Mouse (Mus musculus) hindbrain, embryonic 13.5 days (tissue): ENCODE data around the gene Ydjc. TPM values are rescaled to one million over a fixed set of nuclear protein-coding genes. Genes with fewer than 3 reads are reported as not detected.

ENCODE experiments used
- ATAC-seq: fragments of 200-750 bp; cut with Nextera tagmentation; 2 replicates; pipeline ENCODE4 v1.8.0; 2017; ENCODE audit warnings: moderate TSS enrichment; ENCODE audit not compliant: low FRiP score
- H3K27ac ChIP-seq: fragments of 300-500 bp; sonication (generic); 2 replicates; pipeline ENCODE4 v1.5.1; 2015; ENCODE audit warnings: inconsistent platforms, mild to moderate bottlenecking, moderate library complexity
- H3K27me3 ChIP-seq: fragments of 300-500 bp; sonication (generic); 2 replicates; pipeline ENCODE4 v1.6.1; 2015; ENCODE audit warnings: mild to moderate bottlenecking, inconsistent platforms
- H3K36me3 ChIP-seq: fragments of 300-500 bp; sonication (generic); 2 replicates; pipeline ENCODE4 v1.6.1; 2015; ENCODE audit warnings: mild to moderate bottlenecking, inconsistent platforms
- H3K4me1 ChIP-seq: fragments of 300-500 bp; sonication (generic); replicated peaks from 2 replicates; pipeline ENCODE4 v1.6.1; 2015; ENCODE audit warnings: inconsistent platforms
- H3K4me2 ChIP-seq: fragments of 300-500 bp; sonication (generic); 2 replicates; pipeline ENCODE4 v1.6.1; 2015; ENCODE audit warnings: inconsistent platforms, mild to moderate bottlenecking, moderate library complexity
- H3K4me3 ChIP-seq: fragments of 300-500 bp; sonication (generic); 2 replicates; pipeline ENCODE4 v1.5.1; 2015; ENCODE audit warnings: mild to moderate bottlenecking, inconsistent platforms
- H3K9ac ChIP-seq: fragments of 300-500 bp; sonication (generic); 2 replicates; pipeline ENCODE4 v1.6.1; 2015; ENCODE audit warnings: mild to moderate bottlenecking, inconsistent platforms
- H3K9me3 ChIP-seq: fragments of 300-500 bp; sonication (generic); 2 replicates; pipeline ENCODE4 v1.6.1; 2016; ENCODE audit warnings: inconsistent platforms
- WGBS: fragments of 180-500 bp; shearing (Covaris S2); methylation state at CpG from one replicate; pipeline ENCODE4 v1.1.7; 2015; 5-methylcytosine and 5-hydroxymethylcytosine counted together
- polyA plus RNA-seq: library from polyadenylated mRNA; unstranded; fragments of >200 nt; fragmentation: Nextera tagmentation; extraction: Ambion mirVana; gene quantifications from 2 replicates; pipeline ENCODE4 v1.2.1, GENCODE M21; 2015

Ydjc gene
- polyA plus RNA-seq, 1 experiment from 2014 or later = 32.9 TPM

DNA sequence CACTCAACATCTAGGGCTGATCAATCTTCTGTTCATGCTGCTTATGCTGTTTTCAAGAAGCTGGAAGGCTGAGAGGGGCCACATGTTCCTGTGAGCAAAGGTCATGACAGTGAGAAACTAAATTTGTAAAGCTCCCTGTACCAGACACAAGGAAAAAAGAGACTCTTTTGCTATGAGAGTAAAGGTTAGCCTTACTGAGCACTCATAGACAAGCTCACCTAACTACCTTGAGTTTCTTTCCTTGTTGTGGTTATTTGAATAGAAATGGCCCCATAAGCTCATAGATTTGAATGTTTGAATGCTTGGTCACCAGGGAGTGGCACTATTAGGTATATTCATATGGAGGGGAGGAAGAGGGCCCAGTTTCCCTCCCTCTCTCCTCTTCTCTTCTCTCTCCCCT lies 22.8 kb downstream of the Ydjc start:
- H3K4me2 ChIP-seq = no peak overlapping the region
- H3K27me3 ChIP-seq = no peaks in the 10 kb centered on the region
- no peaks in the 10 kb centered on the region for H3K4me1 ChIP-seq
- H3K36me3 ChIP-seq = peaks cover 34% of the 10 kb centered on the region
- H3K27ac ChIP-seq = no peak overlapping the region
- no peaks in the 10 kb centered on the region for H3K9me3 ChIP-seq
- H3K4me3 ChIP-seq = no peak overlapping the region
- H3K9ac ChIP-seq = no peak overlapping the region
- no peak for ATAC-seq

DNA sequence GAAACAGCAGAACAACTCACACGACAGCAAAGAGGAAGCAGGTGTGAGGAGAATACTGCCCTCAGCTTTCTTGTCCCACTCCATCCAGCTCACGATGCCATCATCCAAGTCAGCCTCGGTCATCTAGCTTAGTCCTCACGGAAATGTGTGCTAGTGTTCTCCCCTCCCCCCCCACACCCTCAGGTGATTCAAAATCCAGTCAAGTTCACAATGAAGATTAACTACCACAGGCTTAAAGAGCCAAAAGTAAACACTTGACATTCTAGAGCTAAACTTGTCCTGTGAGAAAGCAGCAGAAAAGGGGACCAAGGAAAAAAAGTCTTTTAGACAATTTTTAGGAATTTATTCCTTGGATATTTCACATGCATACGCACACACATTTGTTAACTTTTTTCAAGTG lies 23.6 kb downstream of the Ydjc start:
- Histone ChIP-seq H3K4me3 (no peak overlapping the region), H3K9me3 (no peaks in the 10 kb centered on the region), H3K4me2 (no peak overlapping the region), H3K36me3 (peaks cover 40% of the 10 kb centered on the region), H3K27ac (no peak overlapping the region), H3K4me1 (no peaks in the 10 kb centered on the region), H3K9ac (no peak overlapping the region), H3K27me3 (no peaks in the 10 kb centered on the region)
- ATAC-seq = no peak
- WGBS = 89% methylated on average over 5 of the region's 5 CpGs

DNA sequence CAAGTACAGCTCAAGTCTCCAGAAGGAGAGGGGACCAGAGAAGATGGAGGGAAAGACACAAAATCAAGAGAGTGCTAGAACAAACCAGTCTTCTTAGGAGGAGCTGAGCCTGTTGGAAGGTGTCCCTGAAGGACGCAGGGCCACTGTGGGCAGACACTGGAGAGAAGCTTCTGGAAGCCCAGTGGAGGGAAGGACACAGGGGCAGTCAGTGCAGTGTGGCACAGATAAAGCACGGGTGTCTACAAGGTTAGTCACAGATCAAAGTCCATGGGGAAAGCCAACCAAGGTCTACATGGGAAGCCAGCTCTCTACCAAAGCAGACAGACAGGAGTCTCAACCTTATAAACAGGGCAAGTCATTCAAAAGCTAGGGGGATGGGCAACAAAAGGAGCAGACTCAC lies 31.3 kb downstream of the Ydjc start:
- no peak overlapping the region for H3K4me2 ChIP-seq
- WGBS = 89% methylated on average over 2 of the region's 2 CpGs
- ATAC-seq = no peak
- H3K9ac ChIP-seq = no peak overlapping the region
- H3K27ac ChIP-seq = no peak overlapping the region
- no peaks in the 10 kb centered on the region for H3K4me1 ChIP-seq
- H3K36me3 ChIP-seq = peaks cover 29% of the 10 kb centered on the region
- no peaks in the 10 kb centered on the region for H3K27me3 ChIP-seq
- no peak overlapping the region for H3K4me3 ChIP-seq
- no peaks in the 10 kb centered on the region for H3K9me3 ChIP-seq

DNA sequence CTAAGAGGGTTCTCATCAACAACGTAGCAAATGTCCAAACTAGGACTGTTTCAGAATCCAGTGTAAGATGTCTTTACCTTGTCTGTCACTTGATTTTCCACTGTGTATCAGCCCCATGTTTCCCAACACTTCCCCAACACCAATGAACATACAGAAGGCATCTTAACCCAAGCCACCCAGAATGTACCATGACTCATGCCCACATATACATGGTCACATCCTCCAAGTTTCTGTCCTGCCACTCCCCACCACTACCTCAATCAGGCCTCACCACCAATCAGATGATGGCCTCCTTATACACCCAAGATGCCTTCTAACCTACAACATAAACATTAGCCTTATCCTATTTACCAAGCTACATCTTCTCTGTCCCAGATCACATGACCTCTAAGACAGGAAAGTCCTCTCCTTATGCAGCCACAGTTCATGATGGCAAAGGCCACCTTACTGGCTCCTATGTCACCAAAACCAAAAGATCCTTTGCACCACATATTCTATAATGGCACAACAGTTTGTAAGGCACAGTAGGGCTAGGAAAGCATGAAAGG lies 33.3 kb downstream of the Ydjc start:
- Histone ChIP-seq H3K27me3 (no peaks in the 10 kb centered on the region), H3K36me3 (peaks cover 20% of the 10 kb centered on the region), H3K9ac (no peak overlapping the region), H3K4me3 (no peak overlapping the region), H3K4me2 (no peak overlapping the region), H3K9me3 (no peaks in the 10 kb centered on the region), H3K4me1 (no peaks in the 10 kb centered on the region), H3K27ac (no peak overlapping the region)
- no peak for ATAC-seq
- 97% methylated on average over 1 of the region's 1 CpGs for WGBS

DNA sequence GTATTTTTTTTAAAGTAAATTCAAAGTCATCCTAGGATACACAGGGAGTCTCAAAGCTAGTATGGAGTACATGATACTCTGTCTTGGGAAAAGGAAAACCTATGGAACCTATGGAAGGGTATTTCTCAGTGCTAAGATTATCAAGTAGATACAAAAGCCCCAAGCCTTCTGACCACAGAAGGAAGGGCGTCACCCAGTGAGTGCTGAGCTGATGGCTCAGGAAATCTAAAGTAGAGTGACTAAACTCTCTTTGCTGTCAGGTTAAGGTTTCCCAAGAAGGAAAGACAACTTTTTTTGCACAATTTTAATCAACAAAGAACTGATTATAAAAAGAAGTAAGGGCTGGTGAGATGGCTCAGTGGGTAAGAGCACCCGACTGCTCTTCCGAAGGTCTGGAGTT lies 35.3 kb downstream of the Ydjc start:
- H3K9me3 ChIP-seq = no peaks in the 10 kb centered on the region
- no peak overlapping the region for H3K4me2 ChIP-seq
- ATAC-seq = no peak
- no peaks in the 10 kb centered on the region for H3K4me1 ChIP-seq
- 96% methylated on average over 3 of the region's 3 CpGs for WGBS
- H3K36me3 ChIP-seq = peaks cover 12% of the 10 kb centered on the region
- no peak overlapping the region for H3K27ac ChIP-seq
- H3K27me3 ChIP-seq = no peaks in the 10 kb centered on the region
- no peak overlapping the region for H3K4me3 ChIP-seq
- no peak overlapping the region for H3K9ac ChIP-seq

DNA sequence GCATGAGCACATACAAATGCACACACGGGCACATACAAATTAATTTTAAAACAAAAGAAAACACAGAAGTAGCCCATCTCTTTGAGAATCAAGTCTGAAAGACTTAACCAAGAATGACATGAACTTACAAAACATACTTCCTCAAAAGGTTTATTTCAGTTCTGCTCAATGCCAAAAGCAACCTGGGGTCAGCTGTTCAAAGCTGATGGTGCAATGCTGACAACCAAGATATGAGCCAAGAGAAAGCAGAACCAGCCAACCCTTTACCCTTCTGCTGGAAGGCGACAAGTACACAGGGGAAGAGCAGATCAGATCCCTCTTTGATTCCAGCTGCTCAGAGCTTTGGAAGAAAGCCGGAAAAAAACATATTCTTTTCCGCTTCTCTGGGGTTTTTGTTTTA lies 37.0 kb downstream of the Ydjc start:
- Histone ChIP-seq H3K9me3 (no peaks in the 10 kb centered on the region), H3K36me3 (peaks cover 9% of the 10 kb centered on the region), H3K4me1 (no peaks in the 10 kb centered on the region), H3K9ac (no peak overlapping the region), H3K27me3 (no peaks in the 10 kb centered on the region), H3K27ac (no peak overlapping the region), H3K4me3 (no peak overlapping the region), H3K4me2 (no peak overlapping the region)
- ATAC-seq = no peak
- 95% methylated on average over 4 of the region's 4 CpGs for WGBS

DNA sequence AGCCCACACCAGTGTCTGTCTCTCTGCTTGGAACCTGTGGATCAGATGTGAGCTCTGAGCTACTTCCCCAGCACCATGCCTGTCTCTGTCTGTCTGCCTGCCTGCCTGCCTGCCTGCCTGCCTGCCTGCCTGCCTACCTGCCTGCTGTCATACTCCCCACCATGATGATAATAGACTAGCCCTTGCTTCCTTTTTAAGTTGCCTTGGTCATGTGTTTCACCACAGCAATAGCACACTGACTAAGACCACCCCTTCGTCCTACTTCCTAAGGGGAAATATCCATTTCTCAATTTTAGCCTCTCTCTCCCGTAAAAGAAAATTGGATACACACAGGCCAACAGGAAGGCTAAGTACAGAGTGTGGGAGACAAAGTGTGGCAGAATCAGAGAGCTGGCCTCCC lies 37.7 kb downstream of the Ydjc start:
- 87% methylated on average over 2 of the region's 2 CpGs for WGBS
- peaks cover 13% of the 10 kb centered on the region for H3K36me3 ChIP-seq
- no peaks in the 10 kb centered on the region for H3K27me3 ChIP-seq
- H3K9ac ChIP-seq = no peak overlapping the region
- no peaks in the 10 kb centered on the region for H3K4me1 ChIP-seq
- no peak overlapping the region for H3K27ac ChIP-seq
- no peak overlapping the region for H3K4me3 ChIP-seq
- no peak overlapping the region for H3K4me2 ChIP-seq
- ATAC-seq = no peak
- no peaks in the 10 kb centered on the region for H3K9me3 ChIP-seq

DNA sequence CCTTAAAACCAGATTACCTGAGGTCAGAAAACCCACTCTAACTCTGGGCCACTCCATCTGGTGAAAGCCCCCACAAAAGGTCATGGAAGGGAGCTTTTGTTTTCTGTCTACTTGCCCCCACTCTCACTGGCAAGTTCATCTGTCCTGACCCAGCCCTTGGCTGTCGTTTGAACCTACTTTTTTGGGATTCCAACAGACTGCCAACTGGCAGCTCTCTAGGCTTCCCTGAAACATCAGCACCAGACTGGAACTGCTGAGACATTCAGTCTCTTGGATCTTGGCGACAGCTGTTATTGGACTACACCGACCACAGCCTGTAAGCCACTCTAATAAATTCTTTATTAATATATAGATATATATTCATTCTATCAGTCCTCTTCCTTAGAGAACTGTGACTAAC lies 38.6 kb downstream of the Ydjc start:
- ATAC-seq = no peak
- peaks cover 13% of the 10 kb centered on the region for H3K36me3 ChIP-seq
- no peak overlapping the region for H3K9ac ChIP-seq
- H3K4me2 ChIP-seq = no peak overlapping the region
- H3K27me3 ChIP-seq = no peaks in the 10 kb centered on the region
- H3K27ac ChIP-seq = no peak overlapping the region
- WGBS = 89% methylated on average over 3 of the region's 3 CpGs
- no peak overlapping the region for H3K4me3 ChIP-seq
- H3K4me1 ChIP-seq = no peaks in the 10 kb centered on the region
- no peaks in the 10 kb centered on the region for H3K9me3 ChIP-seq

DNA sequence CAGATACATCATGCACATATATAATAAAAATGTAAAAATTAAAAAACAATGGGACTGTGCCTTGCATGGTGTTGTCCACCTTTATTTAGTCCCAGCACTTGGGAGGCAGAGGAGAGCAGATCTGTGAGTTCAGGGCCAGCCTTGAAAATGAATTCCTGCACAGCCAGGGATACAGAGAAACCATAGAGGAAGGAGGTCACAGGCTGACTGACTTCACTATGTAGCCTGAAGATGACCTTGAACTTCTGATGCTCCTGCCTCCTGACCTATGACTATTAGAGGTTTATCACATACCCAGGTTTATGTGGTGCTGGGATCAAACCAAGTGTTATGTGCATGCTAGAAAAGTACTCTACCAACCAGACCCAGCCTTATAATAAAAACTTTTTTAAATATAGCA lies 41.1 kb downstream of the Ydjc start:
- Histone ChIP-seq H3K9me3 (no peaks in the 10 kb centered on the region), H3K27me3 (no peaks in the 10 kb centered on the region), H3K9ac (no peak overlapping the region), H3K4me2 (no peak overlapping the region), H3K27ac (no peak overlapping the region), H3K4me3 (no peak overlapping the region), H3K36me3 (peaks cover 13% of the 10 kb centered on the region), H3K4me1 (no peaks in the 10 kb centered on the region)
- ATAC-seq = no peak

DNA sequence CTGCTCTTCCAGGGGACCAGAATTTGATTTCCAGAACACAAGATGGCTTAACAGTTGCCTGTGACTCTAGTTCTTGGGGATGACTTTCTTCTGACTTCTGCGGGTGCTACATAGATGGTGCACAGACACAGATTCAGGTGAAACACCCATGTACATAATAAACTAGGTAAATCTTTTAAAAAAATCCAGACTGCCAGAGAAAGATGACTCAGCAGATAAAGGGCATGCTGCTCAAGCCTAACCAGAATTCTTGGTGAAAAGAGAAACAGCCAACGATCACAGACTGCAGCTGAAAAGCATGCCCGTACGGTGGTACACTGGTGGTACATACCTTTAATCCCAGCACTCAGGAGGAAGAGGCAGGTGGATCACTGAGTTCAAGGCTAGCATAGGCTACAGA lies 49.4 kb downstream of the Ydjc start:
- no peak overlapping the region for H3K9ac ChIP-seq
- no peaks in the 10 kb centered on the region for H3K9me3 ChIP-seq
- H3K4me2 ChIP-seq = no peak overlapping the region
- H3K27me3 ChIP-seq = no peaks in the 10 kb centered on the region
- H3K4me1 ChIP-seq = peaks cover 2% of the 10 kb centered on the region; the same call in 1 of the 2 replicates
- no peaks in the 10 kb centered on the region; the same call in 1 of the 2 replicates for H3K36me3 ChIP-seq
- 95% methylated on average over 4 of the region's 4 CpGs for WGBS
- H3K4me3 ChIP-seq = no peak overlapping the region
- ATAC-seq = no peak
- no peak overlapping the region for H3K27ac ChIP-seq

DNA sequence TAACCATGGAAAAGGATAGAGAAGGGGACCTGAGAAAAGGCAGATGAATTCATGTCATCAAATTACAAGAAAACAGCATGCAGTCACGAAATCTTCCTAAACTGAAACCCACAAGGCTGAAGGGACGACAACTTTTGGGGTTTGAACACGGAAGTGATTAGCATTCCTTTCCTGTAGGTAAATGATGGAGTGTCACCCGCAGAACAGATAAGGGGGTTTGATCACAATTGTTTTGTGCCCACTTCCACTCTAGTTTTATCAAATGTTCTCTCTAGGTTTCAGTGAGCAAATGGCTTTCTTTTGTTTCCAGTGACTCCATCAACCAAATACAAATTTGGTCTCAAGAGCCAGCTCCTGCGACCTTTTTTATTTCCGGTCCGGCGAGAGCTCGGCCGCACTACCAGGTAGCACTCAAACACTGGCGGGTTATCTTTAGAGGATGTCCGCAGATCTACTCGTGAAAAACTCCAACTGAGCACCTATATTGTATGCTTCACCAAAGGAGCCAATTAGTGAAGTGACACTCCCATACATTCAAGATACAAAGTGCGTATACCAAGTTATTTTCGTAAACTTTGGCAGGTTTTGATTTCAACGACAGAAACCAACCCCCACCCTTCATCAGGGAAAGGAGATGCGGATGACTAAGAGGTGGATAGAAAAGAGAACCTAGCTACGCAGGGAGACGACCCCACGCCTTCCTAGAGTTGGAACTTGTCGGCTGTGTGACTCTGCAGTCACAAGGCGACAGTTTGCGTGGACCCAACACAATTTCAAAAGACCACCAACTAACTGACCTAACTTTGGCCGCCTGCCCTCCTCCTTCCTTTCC lies 55.9 kb downstream of the Ydjc start:
- H3K4me3 ChIP-seq = peak overlapping the region; percentile 100
- no peaks in the 10 kb centered on the region for H3K9me3 ChIP-seq
- H3K36me3 ChIP-seq = no peaks in the 10 kb centered on the region
- 8% methylated on average over 24 of the region's 24 CpGs for WGBS
- peak overlapping the region; percentile 99 for H3K9ac ChIP-seq
- no peak for ATAC-seq
- H3K27ac ChIP-seq = peak overlapping the region; percentile 85
- peak overlapping the region; percentile 80 for H3K4me2 ChIP-seq
- peaks cover 20% of the 10 kb centered on the region for H3K4me1 ChIP-seq
- no peaks in the 10 kb centered on the region for H3K27me3 ChIP-seq

DNA sequence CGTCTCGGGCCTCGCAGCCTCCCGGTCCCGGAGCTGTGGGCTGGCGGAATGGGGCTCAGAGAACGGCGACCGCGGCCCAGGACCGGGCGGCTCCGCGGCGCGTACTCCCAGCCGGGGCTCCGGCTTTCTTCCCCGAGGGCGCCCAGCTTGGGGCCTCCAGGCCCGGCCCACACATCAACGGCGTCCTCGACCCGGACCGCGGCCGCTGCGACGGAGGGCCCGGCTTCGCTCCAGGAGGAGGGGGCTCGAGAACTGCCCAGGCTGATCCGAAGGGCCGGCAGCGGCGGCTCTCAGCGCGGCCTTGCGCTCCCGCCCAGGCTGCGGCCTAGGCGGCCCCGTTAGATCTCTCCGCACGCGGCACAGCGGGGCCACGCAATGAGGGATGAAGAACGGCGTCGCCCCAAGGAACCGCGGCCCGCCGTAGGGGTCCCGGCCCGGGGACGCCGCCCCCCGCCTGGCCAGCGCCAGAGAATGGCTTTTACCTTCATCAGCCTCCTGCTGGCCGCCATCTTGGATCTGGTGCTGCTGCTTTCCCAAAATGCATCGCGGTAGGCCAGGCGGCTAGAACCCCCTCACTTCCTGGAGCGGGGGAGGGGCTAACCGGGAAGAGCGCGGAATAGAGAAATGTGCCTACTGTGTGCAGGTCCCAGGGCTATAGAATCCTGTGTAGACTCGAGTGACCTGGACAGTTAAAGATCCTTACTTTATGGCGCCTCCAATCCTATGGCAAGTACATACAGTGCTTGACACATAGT lies 56.7 kb downstream of the Ydjc start:
- ATAC-seq = peak; percentile 89
- H3K4me1 ChIP-seq = peaks cover 20% of the 10 kb centered on the region
- H3K27me3 ChIP-seq = 0 out of 2 replicates have a peak, but pooled peaks cover 3% of the 10 kb centered on the region
- H3K4me3 ChIP-seq = peak overlapping the region; percentile 100
- WGBS = under 1% methylated on average over 70 of the region's 72 CpGs
- H3K9ac ChIP-seq = peak overlapping the region; percentile 99
- H3K27ac ChIP-seq = peak overlapping the region; percentile 85
- H3K4me2 ChIP-seq = peak overlapping the region; percentile 80
- no peaks in the 10 kb centered on the region for H3K9me3 ChIP-seq
- H3K36me3 ChIP-seq = no peaks in the 10 kb centered on the region
